Mouse (Mus musculus) MEL (cell line): Measurements from ENCODE around the gene Plcb4. TPM values are rescaled to one million over a fixed set of nuclear protein-coding genes. Genes with fewer than 3 reads are reported as not detected.

Source experiments
- DNase-seq: peaks from one replicate; pipeline ENCODE4 v3.0.0; 2011; ENCODE audit warnings: low read depth, low spot score
- H3K27ac ChIP-seq: 2 replicates; pipeline ENCODE4 v1.5.1; 2012; ENCODE audit warnings: low read depth, mild to moderate bottlenecking, control low read depth, low read length, moderate library complexity; ENCODE audit not compliant: control insufficient read depth
- H3K27me3 ChIP-seq, 2 experiments: fragments of 150-350 bp in 1 of 2; sonication (generic) in 1 of 2; 2 replicates each; pipeline ENCODE4 v1.6.1; 2012; ENCODE audit warnings: low read length in 2 of 2, mild to moderate bottlenecking in 2 of 2, improper control_type of control experiment in 1 of 2, moderate library complexity in 1 of 2; ENCODE audit not compliant: insufficient read depth in 2 of 2, control insufficient read depth in 1 of 2
- H3K36me3 ChIP-seq, 2 experiments: 2 replicates each; pipeline ENCODE4 v1.6.1; 2012 to 2014; ENCODE audit warnings: low read length in 2 of 2, improper control_type of control experiment in 1 of 2, inconsistent platforms in 1 of 2, mild to moderate bottlenecking in 1 of 2; ENCODE audit not compliant: insufficient read depth in 2 of 2, control insufficient read depth in 1 of 2
- H3K4me1 ChIP-seq, 2 experiments: fragments of 150-350 bp in 1 of 2; sonication (generic) in 1 of 2; 2 replicates each; pipeline ENCODE4 v1.6.1; 2012; ENCODE audit warnings: low read length in 2 of 2, improper control_type of control experiment in 1 of 2, mild to moderate bottlenecking in 1 of 2; ENCODE audit not compliant: insufficient read depth in 2 of 2, control insufficient read depth in 1 of 2
- H3K4me3 ChIP-seq, 2 experiments: fragments of 150-350 bp in 1 of 2; sonication (generic) in 1 of 2; 2 replicates each; pipeline ENCODE4 v1.5.1; 2012; ENCODE audit warnings: low read depth in 2 of 2, low read length in 2 of 2, mild to moderate bottlenecking in 2 of 2, moderate library complexity in 2 of 2, control low read depth in 1 of 2, improper control_type of control experiment in 1 of 2; ENCODE audit not compliant: control insufficient read depth in 1 of 2, insufficient read depth in 1 of 2
- H3K79me2 ChIP-seq: 2 replicates; pipeline ENCODE4 v1.6.1; 2012; ENCODE audit warnings: mild to moderate bottlenecking, low read length, moderate library complexity; ENCODE audit not compliant: control insufficient read depth, poor library complexity, insufficient read depth
- H3K9ac ChIP-seq: 2 replicates; pipeline ENCODE4 v1.6.1; 2012; ENCODE audit warnings: low read depth, mild to moderate bottlenecking, control low read depth, low read length, moderate library complexity; ENCODE audit not compliant: control insufficient read depth, poor library complexity, severe bottlenecking
- H3K9me3 ChIP-seq: fragments of 150-350 bp; sonication (generic); replicated peaks from 2 replicates; pipeline ENCODE4 v1.6.1; 2012; ENCODE audit warnings: mild to moderate bottlenecking, low read length, improper control_type of control experiment, moderate library complexity; ENCODE audit not compliant: insufficient read depth
- CHD1 ChIP-seq: IDR thresholded peaks from 2 replicates; pipeline ENCODE4 v1.6.1; 2012; ENCODE audit warnings: low read depth, mild to moderate bottlenecking, inconsistent platforms, low read length, improper control_type of control experiment
- CTCF ChIP-seq, 3 experiments: IDR thresholded peaks in 2 of 3; conservative IDR thresholded peaks in 1 of 3; 2 replicates each; pipeline ENCODE4 v1.5.1; 2011 to 2012; ENCODE audit warnings: low read length in 3 of 3, low read depth in 2 of 3, mild to moderate bottlenecking in 2 of 3, improper control_type of control experiment in 1 of 3, inconsistent platforms in 1 of 3, mixed read lengths in 1 of 3, moderate library complexity in 1 of 3; ENCODE audit not compliant: control insufficient read depth in 1 of 3, insufficient read depth in 1 of 3, poor library complexity in 1 of 3, severe bottlenecking in 1 of 3
- E2F4 ChIP-seq: IDR thresholded peaks from 2 replicates; pipeline ENCODE4 v1.6.1; 2011; ENCODE audit warnings: low read depth, low read length, improper control_type of control experiment, borderline replicate concordance
- EP300 ChIP-seq, 2 experiments: IDR thresholded peaks; 2 replicates each; pipeline ENCODE4 v1.6.1; 2011; ENCODE audit warnings: improper control_type of control experiment in 2 of 2, low read length in 2 of 2, low read depth in 1 of 2, mild to moderate bottlenecking in 1 of 2
- HCFC1 ChIP-seq: IDR thresholded peaks from 2 replicates; pipeline ENCODE4 v1.6.1; 2012; ENCODE audit warnings: low read depth, mild to moderate bottlenecking, inconsistent platforms, low read length, improper control_type of control experiment, moderate library complexity
- MAFK ChIP-seq: IDR thresholded peaks from 2 replicates; pipeline ENCODE4 v1.6.1; 2011; ENCODE audit warnings: low read depth, mild to moderate bottlenecking, low read length, improper control_type of control experiment, borderline replicate concordance
- MAX ChIP-seq: IDR thresholded peaks from 2 replicates; pipeline ENCODE4 v1.6.1; 2011; ENCODE audit warnings: low read length, improper control_type of control experiment
- MXI1 ChIP-seq: IDR thresholded peaks from 2 replicates; pipeline ENCODE4 v1.6.1; 2011; ENCODE audit warnings: mild to moderate bottlenecking, low read depth, low read length, improper control_type of control experiment
- MYB ChIP-seq: IDR thresholded peaks from 2 replicates; pipeline ENCODE4 v1.6.1; 2011; ENCODE audit warnings: mild to moderate bottlenecking, low read depth, low read length, improper control_type of control experiment
- MYC ChIP-seq: IDR thresholded peaks from 2 replicates; pipeline ENCODE4 v1.6.1; 2011; ENCODE audit warnings: low read depth, mild to moderate bottlenecking, low read length, improper control_type of control experiment, moderate library complexity
- NELFE ChIP-seq: IDR thresholded peaks from 2 replicates; pipeline ENCODE4 v1.6.1; 2011; ENCODE audit warnings: low read depth, low read length, improper control_type of control experiment
- POLR2AphosphoS5 ChIP-seq: IDR thresholded peaks from 2 replicates; pipeline ENCODE4 v1.6.1; 2012; ENCODE audit warnings: low read depth, borderline replicate concordance, mild to moderate bottlenecking, inconsistent platforms, low read length, moderate library complexity, mixed read lengths
- RCOR1 ChIP-seq: IDR thresholded peaks from 2 replicates; pipeline ENCODE4 v1.6.1; 2012; ENCODE audit warnings: low read depth, mild to moderate bottlenecking, inconsistent platforms, low read length, improper control_type of control experiment
- SIN3A ChIP-seq: IDR thresholded peaks from 2 replicates; pipeline ENCODE4 v1.6.1; 2012; ENCODE audit warnings: low read length, improper control_type of control experiment, inconsistent platforms
- SMC3 ChIP-seq: IDR thresholded peaks from 2 replicates; pipeline ENCODE4 v1.6.1; 2011; ENCODE audit warnings: low read depth, low read length, improper control_type of control experiment
- TBP ChIP-seq: IDR thresholded peaks from 2 replicates; pipeline ENCODE4 v1.8.0; 2011; ENCODE audit warnings: low read depth, low read length, improper control_type of control experiment
- TCF12 ChIP-seq: IDR thresholded peaks from 2 replicates; pipeline ENCODE4 v1.6.1; 2014; ENCODE audit warnings: low read depth, mild to moderate bottlenecking, inconsistent platforms, low read length, improper control_type of control experiment, moderate library complexity
- ZNF384 ChIP-seq: IDR thresholded peaks from 2 replicates; pipeline ENCODE4 v1.6.1; 2012; ENCODE audit warnings: low read depth, mild to moderate bottlenecking, inconsistent platforms, low read length, improper control_type of control experiment
- polyA plus RNA-seq, 2 experiments: library from polyadenylated mRNA; stranded (reverse) in 1 of 2; unstranded in 1 of 2; fragments of >175 nt in 1 of 2; fragments of >200 nt in 1 of 2; gene quantifications; 2 replicates each; pipeline versions ENCODE4 v1.2.1 to v1.2.4; 2012; ENCODE audit warnings: low replicate concordance in 2 of 2, low read depth in 1 of 2; ENCODE audit not compliant: insufficient read length in 2 of 2, insufficient read depth in 1 of 2, missing spikeins in 1 of 2
- total RNA-seq: library from RNA; depleted of rRNA; stranded (reverse); fragments of 300-350 nt; gene quantifications from 2 replicates; pipeline ENCODE4 v1.2.3, GENCODE M21; 2012

Plcb4 gene
- total and polyA plus RNA-seq, 3 experiments = not detected

GRCm38 (mm10) chr2:136012759-136013158 lies 353.9 kb downstream of the Plcb4 start:
- TF ChIP-seq RCOR1 (no peak), E2F4 (no peak), CTCF (IDR thresholded peaks at IDR 0.05 in 2 of 3, conservative IDR thresholded peaks at IDR 0.05 in 1 of 3; ENCODE audit: control insufficient read depth in 1 of 3, insufficient read depth in 1 of 3, low read depth in 2 of 3, low read length in 3 of 3, poor library complexity in 1 of 3, severe bottlenecking in 1 of 3) (no peak), MAFK (no peak), TCF12 (no peak), TBP (no peak), ZNF384 (no peak), POLR2AphosphoS5 (no peak), MXI1 (no peak), CHD1 (no peak), EP300 (IDR thresholded peaks at IDR 0.05; ENCODE audit: low read depth in 1 of 2, low read length in 2 of 2) (no peak)
- no peaks in the 10 kb centered on the region for H3K4me1 ChIP-seq
- no peak overlapping the region for H3K27ac ChIP-seq
- no peaks in the 10 kb centered on the region for H3K27me3 ChIP-seq
- no peaks in the 10 kb centered on the region for H3K9me3 ChIP-seq
- DNase-seq = no peak
- H3K9ac ChIP-seq = no peak overlapping the region
- H3K4me3 ChIP-seq = no peak overlapping the region
- H3K79me2 ChIP-seq = no peaks in the 10 kb centered on the region
- no peaks in the 10 kb centered on the region for H3K36me3 ChIP-seq

GRCm38 (mm10) chr2:136048464-136048863 lies 389.7 kb downstream of the Plcb4 start:
- Histone ChIP-seq H3K79me2 (no peaks in the 10 kb centered on the region), H3K4me3 (no peak overlapping the region), H3K9ac (no peak overlapping the region), H3K27ac (no peak overlapping the region), H3K27me3 (no peaks in the 10 kb centered on the region), H3K4me1 (no peaks in the 10 kb centered on the region), H3K36me3 (no peaks in the 10 kb centered on the region), H3K9me3 (no peaks in the 10 kb centered on the region)
- DNase-seq = no peak
- no peak for TF ChIP-seq MYC
- no peak for TF ChIP-seq SIN3A
- no peak for TF ChIP-seq NELFE
- TF ChIP-seq SMC3 = no peak
- TF ChIP-seq HCFC1 = no peak
- no peak for TF ChIP-seq CHD1
- TF ChIP-seq MYB = no peak
- no peak for TF ChIP-seq MAX
